Mouse (Mus musculus): ENCODE measurements around the gene Tmem132a. TPM values are rescaled to one million over a fixed set of nuclear protein-coding genes. Genes with fewer than 3 reads are reported as not detected.

Tmem132a gene
- total RNA-seq, 2 experiments from 2014 or later = 277 to 369 TPM

GRCm38 (mm10) chr19:10841721-10842626, 27.8 kb downstream of the Tmem132a start:
- intact Hi-C loops (cut with DNase I) = no loop called here
- DNase-seq (ENCODE audit: low spot score in 2 of 2) = no peak

DNA sequence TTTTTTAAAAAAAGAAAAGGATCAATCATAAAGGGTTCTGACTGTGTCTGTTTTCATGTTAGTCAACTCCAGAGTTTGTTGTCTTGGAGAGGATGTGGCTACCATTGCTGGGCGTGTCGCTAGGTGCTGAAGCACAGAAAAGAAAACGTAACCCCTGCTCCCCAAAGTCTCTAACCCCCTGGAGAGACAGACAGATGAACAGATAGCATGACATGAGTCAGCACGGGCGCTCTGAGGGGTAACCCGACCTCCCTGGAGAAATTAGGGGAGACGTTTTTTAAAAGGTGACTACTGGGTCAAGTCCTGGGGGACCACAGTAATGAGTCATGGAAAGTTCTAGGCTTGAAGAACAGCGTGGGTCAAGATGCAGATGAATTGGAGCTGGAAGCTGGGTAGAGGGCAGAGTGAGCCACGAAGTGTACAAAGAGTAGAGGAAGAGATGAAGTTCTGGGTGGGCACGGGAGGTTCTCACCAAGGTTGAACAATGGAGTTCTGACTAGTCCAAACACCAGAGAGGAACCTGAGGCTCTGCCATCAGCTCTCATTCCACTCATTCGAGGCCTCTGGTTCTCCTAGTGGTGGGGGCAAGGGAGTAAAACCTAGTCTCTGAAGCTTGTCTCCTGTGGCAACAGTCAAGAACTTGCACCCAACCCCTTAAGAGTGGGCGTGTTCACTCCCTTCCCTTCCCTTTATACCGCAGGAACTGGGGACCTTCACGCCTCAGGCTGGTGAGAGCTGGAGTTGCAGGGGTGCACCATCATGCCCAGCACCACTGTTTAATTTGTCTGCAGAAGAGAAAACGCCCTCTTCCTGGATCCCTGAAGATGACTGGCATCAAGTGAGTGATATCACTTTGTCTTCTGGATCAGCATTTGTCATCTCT, 30.5 kb downstream of the Tmem132a start, which contains the start of gene Slc15a3:
TSS of gene Slc15a3 (plus strand) at position 718 of the 883 bp plus-strand sequence.
- intact Hi-C loops (cut with DNase I) = loop anchor here (10.0 kb wide), 1 partner anchor 124 kb away; no protein-coding TSS in a partner anchor
- DNase-seq (ENCODE audit: low spot score in 2 of 2) = no peak

DNA sequence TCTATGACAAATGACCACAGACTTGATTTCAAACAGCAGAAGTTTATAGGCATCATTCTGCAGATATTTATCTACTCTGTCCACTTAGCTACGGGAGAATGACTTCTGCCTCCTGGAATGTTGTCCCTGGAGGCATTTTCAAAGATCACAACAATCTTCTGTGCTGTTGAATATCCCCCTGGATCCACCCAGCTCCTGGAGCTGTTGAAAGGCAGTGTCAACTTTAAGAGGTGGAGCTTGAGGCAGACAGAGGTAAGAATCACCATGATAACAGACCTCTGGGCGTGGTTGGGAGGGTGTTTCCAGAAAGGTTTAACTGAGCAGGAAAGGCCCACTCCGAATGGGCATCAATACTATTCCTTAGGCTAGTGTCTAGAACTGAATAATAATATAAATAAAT, 34.1 kb downstream of the Tmem132a start:
- no peak for DNase-seq (ENCODE audit: low spot score in 2 of 2)
- intact Hi-C loops (cut with DNase I) = loop anchor here (10.0 kb wide), 1 partner anchor 121 kb away; no protein-coding TSS in a partner anchor

DNA sequence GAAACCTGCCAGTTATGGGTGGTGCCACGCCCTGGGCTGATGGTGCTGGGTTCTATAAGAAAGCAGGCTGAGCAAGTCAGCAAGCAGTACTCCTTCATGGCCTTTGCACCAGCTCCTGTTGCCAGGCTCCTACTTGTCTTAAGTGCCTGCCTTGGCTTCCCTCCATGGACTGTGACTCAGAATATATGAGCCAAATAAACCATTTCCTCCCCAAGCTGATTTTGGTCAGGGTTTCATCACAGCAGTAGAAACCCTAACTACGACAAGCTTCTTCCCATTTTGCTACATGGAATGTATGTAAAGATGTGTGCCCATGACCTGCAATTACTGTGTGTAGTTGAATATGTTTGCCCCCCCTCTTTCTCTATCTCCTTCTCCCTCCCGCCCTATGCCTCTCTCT, 36.1 kb downstream of the Tmem132a start:
- DNase-seq (ENCODE audit: low spot score in 2 of 2) = no peak
- intact Hi-C loops (cut with DNase I) = loop anchor here (10.0 kb wide), 1 partner anchor 119 kb away; no protein-coding TSS in a partner anchor

DNA sequence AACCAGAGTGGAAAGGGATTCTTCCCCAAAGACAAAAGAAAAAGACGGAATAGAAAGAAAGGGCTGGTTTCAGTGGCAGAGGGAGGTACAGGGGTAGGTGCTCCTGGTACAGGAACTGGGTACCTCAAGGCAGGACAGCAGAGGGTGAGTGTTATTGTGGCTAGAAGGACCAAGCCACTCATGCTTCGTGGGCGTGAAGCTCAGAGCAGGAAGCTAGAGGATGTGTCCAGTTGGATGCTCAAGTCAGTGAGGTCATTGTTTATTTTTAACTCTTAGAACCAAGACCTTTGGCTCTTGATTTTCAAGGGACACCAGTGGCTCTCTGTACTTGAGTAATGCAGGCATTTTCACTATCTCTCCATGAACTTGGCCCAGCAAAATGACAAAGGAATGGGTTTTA, 37.7 kb downstream of the Tmem132a start:
- intact Hi-C loops (cut with DNase I) = loop anchor here (10.0 kb wide), 1 partner anchor 117 kb away; no protein-coding TSS in a partner anchor
- no peak for DNase-seq (ENCODE audit: low spot score in 2 of 2)

DNA sequence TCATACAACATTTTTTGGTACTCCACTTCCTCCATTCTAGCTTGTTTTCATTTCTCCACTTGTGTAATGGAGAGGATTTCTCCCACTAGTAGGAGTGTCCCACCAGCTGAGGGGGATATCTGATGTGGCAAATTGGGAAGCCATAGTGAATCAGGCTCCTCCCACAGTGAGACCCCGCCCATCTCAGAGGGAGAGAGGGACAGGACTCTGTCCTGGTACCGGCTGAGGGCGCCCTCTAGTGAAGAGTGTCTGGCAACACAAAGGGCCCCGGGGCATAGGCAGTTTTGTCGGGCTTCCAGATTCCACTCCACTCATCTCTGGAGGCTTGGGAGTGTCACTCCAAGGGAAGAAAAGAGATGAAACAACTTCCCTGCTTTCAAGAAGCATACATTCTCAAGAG, 38.3 kb downstream of the Tmem132a start:
- intact Hi-C loops (cut with DNase I) = loop anchor here (10.0 kb wide), 1 partner anchor 117 kb away; no protein-coding TSS in a partner anchor
- DNase-seq (ENCODE audit: low spot score in 2 of 2) = peak in 1 of 2 experiments; percentile 23

GRCm38 (mm10) chr19:10829436-10830175, 40.1 kb downstream of the Tmem132a start, which contains the start of gene Cd6:
Gene Cd6, minus strand, starts transcription at chr19:10830058.
- DNase-seq (ENCODE audit: low spot score in 2 of 2) = no peak

GRCm38 (mm10) chr19:10828321-10828720, 41.4 kb downstream of the Tmem132a start:
- intact Hi-C loops (cut with DNase I) = no loop called here
- no peak for DNase-seq (ENCODE audit: low spot score in 2 of 2)

More at GRCm38 (mm10) chr19:10829436-10830175, 40.1 kb downstream of the Tmem132a start, which contains the start of gene Cd6:
- intact Hi-C loops (cut with DNase I) = loop anchor here (10.0 kb wide), 1 partner anchor 115 kb away; no protein-coding TSS in a partner anchor

DNA sequence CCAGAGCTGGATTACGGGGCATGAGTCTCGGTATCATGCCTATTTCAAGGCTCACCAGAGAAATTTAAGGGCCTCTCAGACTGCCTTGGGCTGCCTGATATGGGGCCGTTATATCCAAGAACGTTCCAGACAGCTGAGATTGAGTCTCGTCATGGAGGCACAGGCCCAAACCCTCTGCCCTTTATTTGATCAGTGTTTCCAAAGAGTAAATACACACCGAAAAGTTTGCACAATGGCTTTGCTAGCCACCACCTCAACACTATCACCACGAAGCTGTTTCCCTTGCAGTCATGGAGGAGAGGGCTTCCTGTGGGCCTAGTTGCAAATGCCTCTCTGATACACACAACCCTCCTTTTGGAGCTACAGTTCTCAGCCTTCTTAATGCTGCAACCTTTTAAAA, 45.7 kb downstream of the Tmem132a start:
- no peak for DNase-seq (ENCODE audit: low spot score in 2 of 2)
- intact Hi-C loops (cut with DNase I) = no loop called here

DNA sequence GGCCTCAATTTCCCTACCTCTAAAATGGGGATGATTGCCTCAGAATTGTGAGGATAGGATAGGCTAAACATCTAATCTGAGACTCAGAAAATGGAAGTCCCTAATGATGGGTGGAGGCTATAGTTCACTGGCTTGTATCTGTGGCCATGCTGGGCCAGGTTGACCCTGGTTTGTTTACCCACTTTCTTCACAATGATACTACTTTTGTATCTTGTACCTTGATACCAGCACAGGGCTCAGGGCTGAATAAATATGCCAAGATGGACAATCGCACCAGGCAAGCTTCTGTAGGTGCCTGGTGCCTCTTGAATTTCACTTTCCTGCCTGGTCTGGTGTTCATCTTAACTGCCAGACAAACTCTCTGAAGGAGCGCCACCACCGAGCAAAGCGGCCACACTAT, 47.2 kb downstream of the Tmem132a start:
- no peak for DNase-seq (ENCODE audit: low spot score in 2 of 2)
- intact Hi-C loops (cut with DNase I) = no loop called here

- intact Hi-C loops (cut with DNase I) = no loop called here
- no peak for DNase-seq (ENCODE audit: low spot score in 2 of 2)
Observed at GRCm38 (mm10) chr19:10821319-10821718, 48.4 kb downstream of the Tmem132a start.

GRCm38 (mm10) chr19:10818217-10818946, 51.4 kb downstream of the Tmem132a start:
- intact Hi-C loops (cut with DNase I) = loop anchor here (10.0 kb wide), 1 partner anchor 94 kb away; no protein-coding TSS in a partner anchor
- no peak for DNase-seq (ENCODE audit: low spot score in 2 of 2)

- DNase-seq (ENCODE audit: low spot score in 2 of 2) = no peak
- intact Hi-C loops (cut with DNase I) = loop anchor here (10.0 kb wide), 1 partner anchor 92 kb away; no protein-coding TSS in a partner anchor
Observed at GRCm38 (mm10) chr19:10816462-10816861, 53.3 kb downstream of the Tmem132a start.

DNA sequence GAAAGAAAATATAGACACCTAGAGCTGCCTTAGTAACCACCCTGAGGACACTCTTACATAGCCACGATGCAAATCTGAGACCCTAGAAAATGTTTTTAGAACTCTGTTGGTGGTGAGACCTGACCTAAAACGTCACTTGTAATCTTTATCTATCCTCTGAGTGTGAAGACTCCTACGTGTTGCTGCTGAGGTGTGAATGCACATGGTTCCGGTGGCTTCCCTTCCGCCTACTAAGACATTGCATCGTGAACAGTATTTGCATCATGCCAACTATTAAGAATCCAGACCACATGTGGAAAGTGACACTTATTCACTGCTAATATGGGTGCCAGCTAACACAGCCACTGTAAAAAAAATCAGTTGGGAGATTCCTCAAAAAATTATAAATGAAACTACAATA, 53.9 kb downstream of the Tmem132a start:
- intact Hi-C loops (cut with DNase I) = loop anchor here (10.0 kb wide), 1 partner anchor 91 kb away; no protein-coding TSS in a partner anchor
- DNase-seq (ENCODE audit: low spot score in 2 of 2) = no peak

GRCm38 (mm10) chr19:10813905-10814304, 55.8 kb downstream of the Tmem132a start:
- DNase-seq (ENCODE audit: low spot score in 2 of 2) = no peak
- intact Hi-C loops (cut with DNase I) = loop anchor here (10.0 kb wide), 1 partner anchor 89 kb away; no protein-coding TSS in a partner anchor

GRCm38 (mm10) chr19:10813039-10813438, 56.7 kb downstream of the Tmem132a start:
- intact Hi-C loops (cut with DNase I) = loop anchor here (10.0 kb wide), 1 partner anchor 88 kb away; no protein-coding TSS in a partner anchor
- no peak for DNase-seq (ENCODE audit: low spot score in 2 of 2)

DNA sequence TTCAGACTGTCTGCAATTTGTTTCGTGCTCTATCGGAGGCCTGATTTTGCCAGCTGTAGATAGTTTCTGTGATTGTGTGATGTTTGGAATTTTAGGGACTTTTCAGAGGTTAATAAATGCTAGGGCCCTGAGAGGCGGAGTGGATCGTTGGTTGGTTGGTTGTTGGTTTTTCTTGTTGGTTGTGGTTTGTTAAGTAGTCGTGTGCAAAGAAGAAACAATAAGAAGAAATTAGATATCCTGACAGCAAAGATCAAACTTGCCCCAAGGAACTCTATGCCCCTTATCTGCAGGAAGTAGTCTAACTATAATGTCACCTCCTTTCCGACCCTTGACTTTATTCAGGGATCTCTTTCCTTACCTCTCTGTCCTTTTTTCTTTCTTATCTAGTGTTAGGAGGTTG, 58.3 kb downstream of the Tmem132a start:
- intact Hi-C loops (cut with DNase I) = loop anchor here (10.0 kb wide), 1 partner anchor 87 kb away; no protein-coding TSS in a partner anchor
- no peak for DNase-seq (ENCODE audit: low spot score in 2 of 2)

DNA sequence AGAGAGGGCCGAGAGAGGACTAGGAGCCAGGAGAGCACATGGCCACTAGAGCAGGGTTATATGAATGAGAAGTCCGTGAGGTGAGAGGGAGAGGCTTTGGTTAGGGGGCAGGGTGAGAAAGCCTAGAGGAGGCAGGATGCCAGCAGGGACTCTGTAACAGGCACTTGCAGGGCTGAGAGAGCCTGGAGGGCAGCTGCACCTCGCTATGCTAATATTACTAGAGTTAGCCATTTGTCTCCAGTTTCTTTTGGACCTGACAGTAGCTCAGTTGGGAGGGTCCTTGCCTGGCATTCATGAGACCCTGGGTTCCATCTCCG, 59.6 kb downstream of the Tmem132a start:
- no peak for DNase-seq (ENCODE audit: low spot score in 2 of 2)
- intact Hi-C loops (cut with DNase I) = loop anchor here (10.0 kb wide), 1 partner anchor 85 kb away; no protein-coding TSS in a partner anchor
